Mouse (Mus musculus): ENCODE results near the gene Gnmt.

GRCm38 (mm10) chr17:46698515-46698914, 30.5 kb downstream of the Gnmt start:
- TF ChIP-seq POLR2A (IDR thresholded peaks at IDR 0.05; ENCODE audit: insufficient read length, low read depth) (no peak), MYOG (IDR thresholded peaks at IDR 0.05; ENCODE audit: control insufficient read depth in 1 of 3, insufficient read depth in 1 of 3, insufficient read length in 2 of 3, low read depth in 2 of 3) (peak in 1 of 3 experiments; percentile 55), E2F4 (IDR thresholded peaks at IDR 0.05; ENCODE audit: insufficient read depth) (no peak), CEBPB (IDR thresholded peaks at IDR 0.05; ENCODE audit: insufficient read depth, poor library complexity, severe bottlenecking) (no peak)

All from myocyte (in vitro differentiated cells).